Mouse (Mus musculus) brain, embryonic 14.5 days (tissue): ENCODE results near the gene Vangl1. TPM values are rescaled to one million over a fixed set of nuclear protein-coding genes. Genes with fewer than 3 reads are reported as not detected.
A peak's percentile ranks its signal among the peaks of the same experiment; 100 is the strongest.
"Not testable (repeated sequence)": the region's sequence is repeated elsewhere in the genome, so short reads cannot be mapped to it uniquely, and the experiment has no call there.

Source experiments
- DNase-seq: peaks from one replicate; pipeline ENCODE4 v3.0.0-alpha.2; 2011; ENCODE audit warnings: low read depth
- CTCF ChIP-seq: fragments of 200-500 bp; IDR thresholded peaks from 2 replicates; pipeline ENCODE4 v1.5.1; 2012; ENCODE audit warnings: inconsistent platforms, mild to moderate bottlenecking, moderate library complexity, borderline replicate concordance; ENCODE audit not compliant: insufficient read depth, insufficient read length; ENCODE audit errors: extremely low read depth
- POLR2A ChIP-seq: fragments of 200-500 bp; IDR thresholded peaks from 2 replicates; pipeline ENCODE4 v1.6.1; 2012; ENCODE audit warnings: mild to moderate bottlenecking, inconsistent platforms, borderline replicate concordance; ENCODE audit not compliant: poor library complexity, insufficient read depth, insufficient read length, severe bottlenecking; ENCODE audit errors: extremely low read depth
- polyA plus RNA-seq: library from polyadenylated mRNA; depleted of rRNA; stranded (reverse); fragments of >200 nt; gene quantifications from 2 replicates; pipeline ENCODE4 v1.2.3, GENCODE M21; 2012

Gene Vangl1
- polyA plus RNA-seq, 1 experiment = 15.0 TPM

DNA sequence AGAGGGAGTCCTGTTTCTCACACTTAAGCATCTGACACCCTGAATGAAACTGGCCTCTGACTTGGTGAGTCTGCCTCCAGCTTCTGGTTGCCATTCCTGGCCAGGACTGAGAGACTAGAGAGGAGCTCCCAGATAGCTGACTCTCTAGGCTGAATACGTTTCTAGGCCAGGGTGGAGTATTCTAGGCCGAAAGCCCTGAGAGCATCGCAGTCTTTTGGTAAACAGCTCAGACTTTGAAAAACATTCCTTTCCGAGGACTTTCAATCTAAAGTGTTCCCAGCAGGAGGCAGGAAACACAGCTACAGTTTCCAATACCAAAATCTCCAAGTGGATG is 38.2 kb downstream of the Vangl1 start:
- TF ChIP-seq POLR2A (no peak), CTCF (no peak)

DNA sequence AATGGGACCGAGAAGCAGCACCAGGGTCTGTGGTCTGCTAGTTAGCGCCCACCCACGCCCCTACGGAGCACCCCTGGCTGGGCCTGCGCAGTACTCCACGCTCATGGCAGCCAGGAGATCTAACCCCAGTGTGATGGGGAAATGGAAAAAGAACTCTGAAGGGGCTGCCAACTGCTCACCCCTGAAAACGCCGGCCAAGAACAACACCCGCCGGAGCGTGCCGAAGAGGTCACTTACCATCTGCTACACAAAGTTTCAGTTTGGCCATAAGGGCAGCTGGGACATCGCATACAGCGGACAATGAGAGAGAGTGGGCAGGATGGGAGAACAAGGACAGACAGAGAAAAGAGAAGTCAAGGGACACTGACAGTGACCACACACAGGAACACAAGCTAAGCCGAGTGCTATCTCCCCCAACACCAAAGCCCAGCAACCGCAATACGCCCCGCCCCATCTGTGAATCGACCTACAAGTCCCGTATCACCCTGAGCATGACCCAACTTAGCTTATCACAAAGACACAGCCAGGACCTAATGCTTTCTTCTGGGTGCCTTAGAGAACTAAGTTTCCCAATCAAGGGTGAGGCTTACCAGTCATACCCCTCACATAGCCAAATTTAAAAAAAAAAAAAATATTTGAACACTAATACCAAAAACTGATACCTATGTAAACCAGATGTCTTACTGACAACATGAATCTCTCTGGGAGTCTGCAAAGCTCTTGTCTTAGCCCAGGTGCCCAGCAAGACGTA is 38.8 kb downstream of the Vangl1 start:
- TF ChIP-seq CTCF (no peak), POLR2A (no peak)
- no peak for DNase-seq

More for the DNA sequence above, 38.2 kb downstream of the Vangl1 start:
- DNase-seq = no peak

DNA sequence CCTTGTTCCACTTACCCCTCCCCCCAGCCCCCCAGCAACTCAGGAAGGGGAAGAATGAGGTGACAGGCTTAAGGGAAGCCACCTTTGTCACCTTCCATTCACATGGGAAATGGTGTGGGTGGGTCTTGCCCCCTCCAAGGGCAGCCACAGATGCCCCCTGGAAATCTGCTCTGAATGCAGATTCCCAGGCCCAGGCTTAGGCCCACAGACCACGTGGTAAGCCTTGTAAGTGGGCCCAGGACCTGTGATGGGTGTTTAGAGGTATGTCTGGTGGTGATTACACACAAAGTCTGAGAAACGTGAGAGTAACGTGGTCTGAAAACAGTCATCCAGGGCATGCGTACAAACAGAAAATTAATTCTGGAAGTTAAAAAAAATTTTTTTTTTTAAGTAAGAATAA is 39.6 kb downstream of the Vangl1 start:
- DNase-seq = no peak
- TF ChIP-seq CTCF (no peak), POLR2A (no peak)

GRCm38 (mm10) chr3:102163861-102164260 is 40.6 kb downstream of the Vangl1 start:
- not testable (repeated sequence) for DNase-seq

GRCm38 (mm10) chr3:102159423-102160325 is 44.8 kb downstream of the Vangl1 start:
- DNase-seq = peak; percentile 79
- TF ChIP-seq CTCF (no peak), POLR2A (no peak)

GRCm38 (mm10) chr3:102158759-102159422 is 45.6 kb downstream of the Vangl1 start:
- no peak for TF ChIP-seq POLR2A
- no peak for TF ChIP-seq CTCF
- no peak for DNase-seq

GRCm38 (mm10) chr3:102157652-102158051 is 46.8 kb downstream of the Vangl1 start:
- DNase-seq = no peak
- TF ChIP-seq CTCF (no peak), POLR2A (no peak)

DNA sequence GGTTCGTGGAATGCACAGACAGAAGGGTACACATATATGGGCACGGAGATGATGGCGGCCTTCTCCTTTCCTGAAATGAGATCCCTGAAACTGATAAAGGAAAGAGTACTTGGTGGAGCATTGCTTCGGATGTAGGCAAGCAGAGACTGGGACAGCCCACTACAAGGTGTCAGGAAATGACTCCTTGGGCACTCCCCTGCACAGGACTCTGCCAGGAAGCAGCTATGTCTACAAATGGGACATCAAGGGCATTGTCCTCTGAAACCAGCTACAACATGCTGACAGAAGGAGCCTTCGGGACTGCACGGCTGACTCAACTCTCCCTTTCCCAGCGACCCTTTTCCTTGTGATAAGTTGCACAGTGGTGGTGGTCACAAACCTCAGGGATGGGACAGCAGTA is 47.8 kb downstream of the Vangl1 start:
- TF ChIP-seq CTCF = no peak
- no peak for TF ChIP-seq POLR2A
- no peak for DNase-seq

GRCm38 (mm10) chr3:102154107-102154506 is 50.4 kb downstream of the Vangl1 start:
- no peak for TF ChIP-seq CTCF
- no peak for TF ChIP-seq POLR2A

DNA sequence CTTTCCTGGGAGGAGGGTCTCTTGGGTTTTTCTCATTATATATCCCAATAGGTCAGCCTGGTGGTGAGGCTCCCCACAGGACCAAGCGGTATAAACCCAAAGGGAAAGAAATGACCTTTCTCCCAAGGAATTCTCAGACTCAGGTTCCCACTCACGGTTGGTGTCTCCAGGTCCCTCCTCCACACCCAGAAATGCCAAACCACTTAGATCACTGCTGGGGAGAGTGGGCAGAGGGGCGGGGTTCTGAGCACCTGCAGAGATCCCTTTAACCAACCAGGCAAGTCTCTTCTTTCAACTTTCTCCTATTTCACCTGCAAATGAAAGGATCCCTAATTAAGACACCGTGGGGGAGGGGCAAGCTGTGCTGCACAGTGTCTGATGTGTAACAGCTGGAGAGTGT is 51.6 kb downstream of the Vangl1 start:
- no peak for DNase-seq
- TF ChIP-seq CTCF = no peak
- TF ChIP-seq POLR2A = no peak

More at GRCm38 (mm10) chr3:102154107-102154506, 50.4 kb downstream of the Vangl1 start:
- no peak for DNase-seq

- no peak for DNase-seq
- no peak for TF ChIP-seq POLR2A
- no peak for TF ChIP-seq CTCF
Observed at GRCm38 (mm10) chr3:102152471-102152870, 52.0 kb downstream of the Vangl1 start.

- no peak for TF ChIP-seq POLR2A
- TF ChIP-seq CTCF = no peak
- no peak for DNase-seq
Observed at GRCm38 (mm10) chr3:102151850-102152249, 52.6 kb downstream of the Vangl1 start.

GRCm38 (mm10) chr3:102149941-102150340 is 54.6 kb downstream of the Vangl1 start:
- TF ChIP-seq POLR2A (no peak), CTCF (no peak)
- DNase-seq = no peak
